Mouse (Mus musculus): ENCODE results near the gene Fat1. TPM values are rescaled to one million over a fixed set of nuclear protein-coding genes. Genes with fewer than 3 reads are reported as not detected.

The Fat1 gene
- not detected in 2 replicates for total RNA-seq (2014; fragmentation: Nextera tagmentation)
- 0.06 and 0.33 TPM in 2 replicates for total RNA-seq (2017)
- not detected in 2 replicates for polyA plus RNA-seq (2012)

DNA sequence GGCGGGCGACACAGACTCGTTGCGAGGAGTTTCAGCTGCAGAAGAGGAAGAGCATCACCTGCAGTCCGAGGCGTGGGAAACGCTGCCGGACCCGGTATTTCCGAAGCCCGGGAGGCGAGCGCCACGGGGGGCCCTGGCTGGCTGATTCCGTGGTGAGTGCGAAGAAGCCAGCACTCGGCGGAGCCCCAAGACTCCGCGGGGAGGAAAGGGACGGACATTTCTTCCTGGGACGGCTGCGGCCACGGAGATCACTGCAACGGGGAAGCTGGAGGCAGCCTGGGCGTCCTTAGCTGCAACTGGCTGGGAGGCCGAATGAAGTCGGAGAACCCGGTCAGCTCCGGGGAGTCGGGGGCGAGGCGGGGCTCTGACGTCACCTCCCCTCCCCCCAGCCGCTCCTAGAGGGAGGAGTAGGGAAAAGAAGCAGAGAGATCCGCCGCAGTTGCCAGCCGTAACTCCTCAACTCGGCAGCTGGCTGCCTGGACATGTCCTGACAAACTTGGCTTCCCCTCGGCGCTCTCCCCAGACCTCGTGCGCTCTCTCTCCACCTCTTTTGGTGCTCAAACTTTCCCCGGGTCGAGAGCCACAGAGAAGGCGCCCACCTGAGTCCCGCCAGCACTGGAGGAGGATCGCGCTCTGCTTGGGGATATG is at the start of gene Fat1:
Fat1 (plus strand) TSS at position 598 of the 648 bp plus-strand sequence.
- H3K9me3 ChIP-seq (replicated peaks), result peaks cover 52% of the 10 kb centered on the region
- H3K36me3 ChIP-seq (replicated peaks), result no peaks in the 10 kb centered on the region
- no peak within 1 kb of the TSS; the same call in 1 of the 2 replicates for H3K4me3 ChIP-seq (ENCODE audit: low read depth, low read length)
- no peaks in the 10 kb centered on the region for H3K27me3 ChIP-seq (ENCODE audit: insufficient read depth, low read length)
- no peak for DNase-seq (ENCODE audit: low spot score)
- TF ChIP-seq GATA1 (IDR thresholded peaks at IDR 0.05; ENCODE audit: borderline replicate concordance, low read length) (no peak), CTCF (IDR thresholded peaks at IDR 0.05; ENCODE audit: low read depth, low read length) (no peak), POLR2AphosphoS5 (IDR thresholded peaks at IDR 0.05; ENCODE audit: insufficient replicate concordance, low read depth, low read length) (no peak), GATA2 (IDR thresholded peaks at IDR 0.05; ENCODE audit: borderline replicate concordance, low read depth, low read length) (no peak), TAL1 (conservative IDR thresholded peaks at IDR 0.05; ENCODE audit: low read depth, low read length) (no peak)
- no peaks in the 10 kb centered on the region for H3K4me1 ChIP-seq (ENCODE audit: insufficient read depth, low read depth, low read length)
- ATAC-seq (ENCODE audit: extremely low read depth, insufficient number of reproducible peaks, low FRiP score, poor library complexity, severe bottlenecking), result no peak

DNA sequence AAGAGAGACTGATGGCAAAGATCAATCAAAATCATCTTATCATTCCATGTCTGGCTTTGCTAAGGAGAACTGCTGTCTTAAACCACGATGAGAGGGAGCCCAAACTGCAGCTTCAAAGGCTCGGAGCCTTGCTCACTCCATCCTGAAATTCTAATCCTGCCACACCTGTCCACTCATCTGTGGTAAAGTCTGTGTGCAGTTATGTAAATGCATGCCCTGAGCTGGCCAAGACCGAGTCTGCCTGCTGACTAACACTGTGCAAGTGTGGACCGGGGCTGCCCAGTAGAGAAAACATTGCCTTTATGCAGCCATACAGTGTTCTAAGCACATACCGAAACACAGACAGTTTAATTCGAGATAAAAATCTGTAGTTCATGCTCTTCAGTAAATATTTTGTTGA is 40.6 kb upstream of the Fat1 start:
- H3K27me3 ChIP-seq (ENCODE audit: insufficient read depth, low read length), result no peaks in the 10 kb centered on the region
- no peak for TF ChIP-seq POLR2AphosphoS5 (IDR thresholded peaks at IDR 0.05; ENCODE audit: insufficient replicate concordance, low read depth, low read length)
- no peak for TF ChIP-seq GATA2 (IDR thresholded peaks at IDR 0.05; ENCODE audit: borderline replicate concordance, low read depth, low read length)
- no peak for TF ChIP-seq CTCF (IDR thresholded peaks at IDR 0.05; ENCODE audit: low read depth, low read length)
- TF ChIP-seq GATA1 (IDR thresholded peaks at IDR 0.05; ENCODE audit: borderline replicate concordance, low read length), result no peak
- TF ChIP-seq TAL1 (conservative IDR thresholded peaks at IDR 0.05; ENCODE audit: low read depth, low read length), result no peak
- H3K4me3 ChIP-seq (ENCODE audit: low read depth, low read length), result no peak overlapping the region
- peaks cover 32% of the 10 kb centered on the region for H3K9me3 ChIP-seq (replicated peaks)
- ATAC-seq (ENCODE audit: extremely low read depth, insufficient number of reproducible peaks, low FRiP score, poor library complexity, severe bottlenecking), result no peak
- no peaks in the 10 kb centered on the region for H3K36me3 ChIP-seq (replicated peaks)
- DNase-seq (ENCODE audit: low spot score), result no peak
- H3K4me1 ChIP-seq (ENCODE audit: insufficient read depth, low read depth, low read length), result no peaks in the 10 kb centered on the region

DNA sequence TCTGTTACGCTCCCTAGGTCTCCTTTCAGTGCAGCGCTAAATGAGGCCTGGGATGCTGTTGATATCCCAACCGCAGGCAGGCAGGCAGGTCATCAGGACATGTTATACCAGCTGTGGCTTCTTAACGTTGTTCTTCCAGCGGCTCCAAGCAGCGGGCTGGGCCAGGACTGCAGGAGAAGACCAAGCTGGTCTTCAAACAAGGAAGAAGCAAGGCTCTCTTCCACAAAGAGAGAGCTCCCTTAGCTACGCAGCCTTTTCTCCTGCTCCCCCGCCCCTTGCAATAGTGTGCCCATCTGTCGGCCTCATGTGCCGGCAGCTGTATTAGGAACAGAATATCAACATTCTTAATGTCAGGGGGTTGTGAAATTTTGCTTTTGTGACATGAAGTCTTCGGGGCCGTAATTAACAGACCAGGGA is 35.7 kb upstream of the Fat1 start:
- Histone ChIP-seq H3K27me3 (ENCODE audit: insufficient read depth, low read length) (no peaks in the 10 kb centered on the region), H3K4me3 (ENCODE audit: low read depth, low read length) (no peak overlapping the region), H3K36me3 (replicated peaks) (no peaks in the 10 kb centered on the region), H3K9me3 (replicated peaks) (peaks cover 27% of the 10 kb centered on the region), H3K4me1 (ENCODE audit: insufficient read depth, low read depth, low read length) (no peaks in the 10 kb centered on the region)
- TF ChIP-seq GATA1 (IDR thresholded peaks at IDR 0.05; ENCODE audit: borderline replicate concordance, low read length), result no peak
- TF ChIP-seq POLR2AphosphoS5 (IDR thresholded peaks at IDR 0.05; ENCODE audit: insufficient replicate concordance, low read depth, low read length), result no peak
- TF ChIP-seq GATA2 (IDR thresholded peaks at IDR 0.05; ENCODE audit: borderline replicate concordance, low read depth, low read length), result no peak
- TF ChIP-seq TAL1 (conservative IDR thresholded peaks at IDR 0.05; ENCODE audit: low read depth, low read length), result no peak
- TF ChIP-seq CTCF (IDR thresholded peaks at IDR 0.05; ENCODE audit: low read depth, low read length), result no peak
- no peak for ATAC-seq (ENCODE audit: extremely low read depth, insufficient number of reproducible peaks, low FRiP score, poor library complexity, severe bottlenecking)
- no peak for DNase-seq (ENCODE audit: low spot score)

DNA sequence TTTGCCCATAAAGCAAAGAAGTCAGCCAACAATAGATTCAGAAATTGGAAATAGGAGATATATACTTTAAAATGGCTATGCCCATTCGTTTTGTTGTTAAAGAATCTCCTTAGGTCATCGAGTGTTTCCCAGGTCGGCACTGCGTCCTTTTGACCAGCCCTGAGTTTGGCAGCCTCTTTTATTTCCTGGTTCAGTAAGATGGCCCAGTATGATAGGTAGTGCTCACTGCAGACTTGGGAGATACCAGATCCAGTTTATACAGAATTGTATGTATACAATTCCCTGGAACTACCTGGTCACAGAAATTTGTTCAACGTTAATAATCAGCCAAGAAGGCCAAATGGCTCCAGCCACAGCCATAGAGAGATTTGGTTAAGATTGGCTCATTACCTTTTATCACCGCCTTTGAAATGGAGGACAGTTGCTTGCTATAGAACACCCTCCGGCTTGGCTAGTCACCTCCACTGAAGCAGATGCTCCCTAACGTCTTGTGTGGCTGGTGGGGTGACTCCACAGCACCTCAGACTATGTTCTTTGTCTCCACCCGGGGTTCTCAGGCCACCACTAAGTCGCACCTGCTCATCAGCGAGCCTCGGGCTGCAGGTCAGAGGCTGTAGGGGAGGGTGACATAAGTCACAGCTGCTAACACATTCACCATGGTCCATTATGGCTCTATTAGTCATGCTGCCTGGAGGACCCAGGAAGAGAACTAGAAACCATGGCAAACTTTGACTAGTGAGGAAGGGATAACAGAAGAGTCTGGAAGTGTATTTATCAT is 23.9 kb upstream of the Fat1 start:
- H3K27me3 ChIP-seq (ENCODE audit: insufficient read depth, low read length), result no peaks in the 10 kb centered on the region
- no peaks in the 10 kb centered on the region for H3K36me3 ChIP-seq (replicated peaks)
- DNase-seq (ENCODE audit: low spot score) (no peak), ATAC-seq (ENCODE audit: extremely low read depth, insufficient number of reproducible peaks, low FRiP score, poor library complexity, severe bottlenecking) (no peak)
- peaks cover 15% of the 10 kb centered on the region for H3K9me3 ChIP-seq (replicated peaks)
- no peak overlapping the region for H3K4me3 ChIP-seq (ENCODE audit: low read depth, low read length)
- TF ChIP-seq TAL1 (conservative IDR thresholded peaks at IDR 0.05; ENCODE audit: low read depth, low read length), result no peak
- no peak for TF ChIP-seq POLR2AphosphoS5 (IDR thresholded peaks at IDR 0.05; ENCODE audit: insufficient replicate concordance, low read depth, low read length)
- TF ChIP-seq GATA2 (IDR thresholded peaks at IDR 0.05; ENCODE audit: borderline replicate concordance, low read depth, low read length), result no peak
- TF ChIP-seq CTCF (IDR thresholded peaks at IDR 0.05; ENCODE audit: low read depth, low read length), result no peak
- no peak for TF ChIP-seq GATA1 (IDR thresholded peaks at IDR 0.05; ENCODE audit: borderline replicate concordance, low read length)
- no peaks in the 10 kb centered on the region for H3K4me1 ChIP-seq (ENCODE audit: insufficient read depth, low read depth, low read length)

DNA sequence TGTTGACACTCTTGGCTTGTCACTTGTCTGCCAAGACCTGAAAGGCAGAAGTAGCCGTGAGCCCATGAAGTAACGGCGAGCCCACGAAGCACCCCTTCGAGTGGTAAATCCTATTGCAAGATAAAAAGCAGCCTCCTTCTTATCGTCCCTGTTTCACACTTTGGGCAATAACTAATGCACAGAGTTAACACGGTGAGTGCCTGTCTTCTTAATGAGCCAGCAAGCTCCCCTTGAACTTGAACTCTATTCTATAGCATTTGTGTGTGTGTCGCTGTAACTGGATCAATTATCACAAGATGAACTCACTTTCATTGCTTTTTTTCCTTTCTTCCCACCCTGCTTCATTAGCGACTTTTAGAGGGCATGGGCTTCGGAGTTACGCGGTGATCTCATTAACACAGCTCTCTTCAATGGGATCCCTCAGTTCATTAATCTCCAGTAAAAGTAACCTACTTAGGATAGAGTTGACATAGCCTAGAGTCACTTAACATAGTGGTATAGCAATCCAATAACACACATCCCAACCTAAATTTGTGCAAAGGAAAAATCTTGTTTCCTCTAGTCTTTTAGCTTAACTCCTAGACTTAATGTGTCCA is 15.7 kb upstream of the Fat1 start:
- Histone ChIP-seq H3K4me1 (ENCODE audit: insufficient read depth, low read depth, low read length) (no peaks in the 10 kb centered on the region), H3K4me3 (ENCODE audit: low read depth, low read length) (no peak overlapping the region), H3K27me3 (ENCODE audit: insufficient read depth, low read length) (no peaks in the 10 kb centered on the region), H3K9me3 (replicated peaks) (peaks cover 24% of the 10 kb centered on the region), H3K36me3 (replicated peaks) (no peaks in the 10 kb centered on the region)
- no peak for TF ChIP-seq POLR2AphosphoS5 (IDR thresholded peaks at IDR 0.05; ENCODE audit: insufficient replicate concordance, low read depth, low read length)
- TF ChIP-seq GATA1 (IDR thresholded peaks at IDR 0.05; ENCODE audit: borderline replicate concordance, low read length), result no peak
- no peak for TF ChIP-seq GATA2 (IDR thresholded peaks at IDR 0.05; ENCODE audit: borderline replicate concordance, low read depth, low read length)
- no peak for TF ChIP-seq CTCF (IDR thresholded peaks at IDR 0.05; ENCODE audit: low read depth, low read length)
- no peak for TF ChIP-seq TAL1 (conservative IDR thresholded peaks at IDR 0.05; ENCODE audit: low read depth, low read length)
- ATAC-seq (ENCODE audit: extremely low read depth, insufficient number of reproducible peaks, low FRiP score, poor library complexity, severe bottlenecking) (no peak), DNase-seq (ENCODE audit: low spot score) (no peak)
